Comparison of ENCODE assay signal across 24 mouse cellular contexts in the genomic region with DNA sequence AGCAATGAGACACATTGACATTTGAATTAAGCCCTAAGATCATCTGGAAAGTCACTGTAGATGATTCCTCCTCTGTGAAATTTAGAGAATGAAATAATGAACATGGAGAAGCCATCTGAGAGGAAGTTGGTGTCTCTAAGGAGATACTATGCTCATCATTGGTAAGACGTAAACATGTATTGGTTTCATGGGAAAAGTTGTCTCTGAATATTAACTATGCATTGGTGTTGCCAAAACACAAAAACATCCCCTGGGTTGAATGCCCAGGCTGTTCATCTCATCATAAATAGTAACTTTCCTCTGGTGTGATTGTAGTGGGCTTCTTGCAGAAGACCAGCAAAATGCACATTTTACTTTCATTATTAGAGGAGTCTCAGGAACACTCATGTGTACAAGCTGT. TPM values are rescaled to one million over a fixed set of nuclear protein-coding genes. Genes with fewer than 3 reads are reported as not detected.
"Had no signal": no experiment of that assay in that cellular context is flagged by ENCODE, and none has a peak within 500 bp of the region (broad histone marks: within the 10 kb centered on the region; RNA-seq: fewer than 3 reads in every experiment).

Olfr923 (plus strand) TSS at position 301 of the 400 bp plus-strand sequence.

- H3K9ac ChIP-seq: neural tube, embryonic 13.5 days; neural tube, embryonic 15.5 days; stomach, embryonic 15.5 days had no signal

- DNase-seq: retina, postnatal 1 day; right cerebral cortex, adult 18-20 months; right cerebral cortex, postnatal 14 days; right cerebral cortex, postnatal 25 days; right cerebral cortex, postnatal 4 days; spleen, adult 18-20 months; thymus, adult 18-20 months; thymus, adult 2 months; thymus, postnatal 14 days; thymus, postnatal 25 days; thymus, postnatal 36 days; thymus, postnatal 4 days had no signal

- H3K4me1 ChIP-seq: neural tube, embryonic 13.5 days; neural tube, embryonic 15.5 days; stomach, embryonic 15.5 days had no signal

- H3K4me2 ChIP-seq: neural tube, embryonic 13.5 days; neural tube, embryonic 15.5 days; stomach, embryonic 15.5 days had no signal

- H3K9me3 ChIP-seq: neural tube, embryonic 13.5 days; neural tube, embryonic 15.5 days; stomach, embryonic 15.5 days had no signal

- H3K36me3 ChIP-seq: neural tube, embryonic 13.5 days; neural tube, embryonic 15.5 days; stomach, embryonic 15.5 days had no signal

- H3K27ac ChIP-seq: neural tube, embryonic 13.5 days; neural tube, embryonic 15.5 days; stomach, embryonic 15.5 days; stomach, postnatal 0 days had no signal

- H3K27me3 ChIP-seq: neural tube, embryonic 13.5 days; neural tube, embryonic 15.5 days; stomach, embryonic 15.5 days had no signal

- H3K4me3 ChIP-seq: neural tube, embryonic 13.5 days; neural tube, embryonic 15.5 days; stomach, embryonic 15.5 days had no signal

RNA-seq across cellular contexts. Expression of gene Olfr923, which starts in this region (rescaled TPM):
- polyA plus RNA-seq: neural tube, embryonic 13.5 days; neural tube, embryonic 14.5 days; neural tube, embryonic 15.5 days; small intestine, adult 2 months; spleen, adult 2 months; stomach, embryonic 14.5 days; stomach, embryonic 15.5 days; stomach, embryonic 16.5 days; stomach, postnatal 0 days; testis, adult 2 months; thymus, adult 2 months; thymus, postnatal 0 days; urinary bladder, adult 2 months had no signal
